ENCODE assay signal across 25 mouse cellular contexts in genomic region chr11:44425006-44425405, GRCm38 (mm10). TPM values are rescaled to one million over a fixed set of nuclear protein-coding genes. Genes with fewer than 3 reads are reported as not detected.
DNase-seq lines count a peak whose midpoint lies in the region.
"Had no signal": no experiment of that assay in that cellular context is flagged by ENCODE, and none has a peak within 500 bp of the region (broad histone marks: within the 10 kb centered on the region; RNA-seq: fewer than 3 reads in every experiment).

No protein-coding gene starts in this region.

- DNase-seq in adrenal gland, adult 2 months: peak; percentile 69
- no peak for DNase-seq in adrenal gland, postnatal 25 days
- peak; percentile 57 for DNase-seq in 3T3-L1 (ENCODE audit: low read depth, low spot score)
- DNase-seq in adrenal gland, adult 8-10 months: peak; percentile 36
- no peak for DNase-seq in urinary bladder, adult 18-20 months (ENCODE audit: low spot score in 2 of 2)
- no peak for DNase-seq in embryo, embryonic 9.5 days (ENCODE audit: extremely low spot score)
- no peak for DNase-seq in urinary bladder, postnatal 14 days (ENCODE audit: low spot score)
- DNase-seq: cerebellum, adult 11-12 months; cerebellum, adult 9-10 months; cerebellum, postnatal 25 days; forebrain, postnatal 0 days; gastrocnemius, postnatal 14 days; kidney, adult 8-10 months had no signal

RNA-seq across cellular contexts. Expression of gene Il12b, which starts 25.1 kb away (rescaled TPM):
- not detected for total RNA-seq in adrenal gland, adult 2 months (2021)
- polyA plus RNA-seq in adrenal gland, adult 2 months (2012; rRNA removed): not detected in 2 replicates
- not detected in 2 replicates for total RNA-seq in adrenal gland, postnatal 25 days (2021)
- not detected for total RNA-seq in adrenal gland, adult 8-10 months (2022)
- total RNA-seq: forebrain, postnatal 0 days; G1E; gastrocnemius, adult 18-20 months; gastrocnemius, postnatal 14 days; heart, adult 8-10 months; hematopoietic stem cell, adult 5-6 weeks had no signal
- polyA plus RNA-seq: activated CD4-positive, CD25-positive, alpha-beta regulatory T cell, adult 4 months; CD4-positive, CD25-positive, alpha-beta regulatory T cell, adult 4 months; cortical plate, adult 2 months; embryonic facial prominence, embryonic 13.5 days; forebrain, embryonic 13.5 days; forebrain, postnatal 0 days; G1E; heart, postnatal 0 days; intestine, embryonic 16.5 days; Patski had no signal

RNA-seq across cellular contexts. Expression of gene Ublcp1, which starts 45.3 kb away (rescaled TPM):
- 10 to 100 TPM; 34.3 to 47.8 TPM for total RNA-seq in adrenal gland, adult 2 months (2021)
- polyA plus RNA-seq in adrenal gland, adult 2 months (2012; rRNA removed): 1.6 and 2.3 TPM in 2 replicates
- 48.2 and 49.6 TPM in 2 replicates for total RNA-seq in adrenal gland, postnatal 25 days (2021)
- total RNA-seq in adrenal gland, adult 8-10 months (2022): 10 to 100 TPM; 35.1 to 58.6 (median 50.5) TPM

Comparison
In these comparisons a context has a peak if more than half of its experiments do, and no peak if none do; other contexts are left out.
1. DNase-seq: peak in adrenal gland, adult 2 months (single experiment), 3T3-L1 (single experiment) and adrenal gland, adult 8-10 months (single experiment); none in adrenal gland, postnatal 25 days (single experiment), urinary bladder, adult 18-20 months (0 of 2), embryo, embryonic 9.5 days (single experiment) and urinary bladder, postnatal 14 days (single experiment).